Mouse (Mus musculus): Measurements from ENCODE around the gene Rps6kb2. TPM values are rescaled to one million over a fixed set of nuclear protein-coding genes. Genes with fewer than 3 reads are reported as not detected.

Rps6kb2 gene
- polyA plus RNA-seq, 1 experiment from 2014 or later = 51.6 TPM

DNA sequence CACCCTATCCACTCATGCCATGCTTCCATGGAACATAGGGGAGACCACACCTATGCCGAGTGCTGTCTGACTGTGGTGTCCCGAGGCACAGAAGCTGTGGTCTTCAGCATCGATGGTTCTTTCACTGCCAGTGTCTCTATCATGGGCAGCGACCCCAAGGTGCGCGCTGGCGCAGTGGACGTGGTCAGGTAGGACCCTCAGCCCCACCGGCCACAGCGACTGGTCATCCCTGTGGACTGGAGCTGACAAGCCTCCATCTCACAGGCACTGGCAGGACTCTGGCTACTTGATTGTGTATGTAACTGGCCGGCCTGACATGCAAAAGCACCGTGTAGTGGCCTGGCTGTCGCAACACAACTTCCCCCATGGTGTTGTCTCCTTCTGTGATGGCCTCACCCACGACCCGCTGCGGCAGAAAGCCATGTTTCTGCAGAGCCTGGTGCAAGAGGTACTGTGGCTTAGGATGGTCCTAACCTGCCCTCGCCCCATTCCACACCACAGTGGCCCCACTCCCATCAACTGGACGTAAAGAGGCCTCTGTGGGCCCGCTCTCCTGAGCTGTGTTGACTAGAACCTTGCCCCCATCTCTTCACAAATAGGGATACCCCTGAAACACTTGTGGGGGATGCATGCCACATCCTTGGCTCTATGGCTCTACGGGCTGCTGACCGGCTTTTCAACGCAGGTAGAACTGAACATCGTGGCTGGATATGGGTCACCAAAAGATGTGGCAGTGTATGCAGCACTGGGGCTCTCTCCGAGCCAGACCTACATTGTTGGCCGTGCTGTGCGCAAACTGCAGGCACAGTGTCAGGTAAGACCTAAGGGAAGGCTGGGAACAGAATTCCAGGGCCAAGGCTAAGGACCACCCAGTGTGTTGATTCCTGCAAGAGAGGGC, 50.8 kb downstream of the Rps6kb2 start:
- Histone ChIP-seq H3K27ac (ENCODE audit: low read length) (no peak overlapping the region), H3K4me1 (replicated peaks; ENCODE audit: control insufficient read depth, insufficient read depth, low read length) (no peaks in the 10 kb centered on the region), H3K27me3 (ENCODE audit: control insufficient read depth, insufficient read depth, low read depth, low read length) (no peaks in the 10 kb centered on the region), H3K9ac (ENCODE audit: low read length) (no peak overlapping the region), H3K9me3 (ENCODE audit: control insufficient read depth, low read length) (no peaks in the 10 kb centered on the region), H3K4me2 (ENCODE audit: low read depth, low read length) (no peak overlapping the region), H3K4me3 (ENCODE audit: low read length) (no peak overlapping the region), H3K36me3 (ENCODE audit: control insufficient read depth, insufficient read depth, low read length) (peaks cover 15% of the 10 kb centered on the region)
- whole genome bisulfite sequencing = 92% methylated on average over 26 of the region's 26 CpGs
- no peak for ATAC-seq (ENCODE audit: low read depth)

DNA sequence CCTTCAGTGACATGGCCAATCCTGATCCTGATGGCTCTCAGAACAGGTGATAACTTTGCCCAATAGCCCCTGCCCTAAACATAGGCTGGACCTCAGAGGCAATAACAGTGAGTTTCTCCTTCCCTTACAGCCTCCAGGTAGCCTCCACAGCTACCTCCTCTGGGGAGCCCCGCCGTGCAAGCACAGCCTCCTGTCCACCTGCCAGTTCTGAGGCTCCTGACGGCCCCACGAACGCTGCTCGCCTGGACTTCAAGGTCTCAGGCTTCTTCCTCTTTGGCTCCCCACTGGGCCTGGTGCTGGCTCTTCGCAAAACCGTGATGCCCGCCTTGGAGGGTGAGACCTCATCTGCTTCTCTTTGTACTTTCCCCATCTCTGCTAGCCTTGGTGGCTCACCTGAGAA, 54.6 kb downstream of the Rps6kb2 start:
- ATAC-seq (ENCODE audit: low read depth) = no peak
- Histone ChIP-seq H3K27ac (ENCODE audit: low read length) (no peak overlapping the region), H3K9ac (ENCODE audit: low read length) (no peak overlapping the region), H3K36me3 (ENCODE audit: control insufficient read depth, insufficient read depth, low read length) (peaks cover 2% of the 10 kb centered on the region; the same call in 1 of the 2 replicates), H3K4me3 (ENCODE audit: low read length) (no peak overlapping the region), H3K9me3 (ENCODE audit: control insufficient read depth, low read length) (no peaks in the 10 kb centered on the region), H3K27me3 (ENCODE audit: control insufficient read depth, insufficient read depth, low read depth, low read length) (no peaks in the 10 kb centered on the region), H3K4me1 (replicated peaks; ENCODE audit: control insufficient read depth, insufficient read depth, low read length) (no peaks in the 10 kb centered on the region), H3K4me2 (ENCODE audit: low read depth, low read length) (no peak overlapping the region)
- WGBS = 81% methylated on average over 9 of the region's 9 CpGs

GRCm38 (mm10) chr19:4106654-4107053, 56.5 kb downstream of the Rps6kb2 start:
- H3K9ac ChIP-seq (ENCODE audit: low read length) = no peak overlapping the region
- 88% methylated on average over 14 of the region's 14 CpGs for WGBS
- H3K36me3 ChIP-seq (ENCODE audit: control insufficient read depth, insufficient read depth, low read length) = no peaks in the 10 kb centered on the region; the same call in 1 of the 2 replicates
- H3K27ac ChIP-seq (ENCODE audit: low read length) = no peak overlapping the region
- no peaks in the 10 kb centered on the region for H3K9me3 ChIP-seq (ENCODE audit: control insufficient read depth, low read length)
- peaks cover 1% of the 10 kb centered on the region for H3K27me3 ChIP-seq (ENCODE audit: control insufficient read depth, insufficient read depth, low read depth, low read length)
- H3K4me1 ChIP-seq (replicated peaks; ENCODE audit: control insufficient read depth, insufficient read depth, low read length) = no peaks in the 10 kb centered on the region
- H3K4me2 ChIP-seq (ENCODE audit: low read depth, low read length) = no peak overlapping the region
- no peak for ATAC-seq (ENCODE audit: low read depth)
- no peak overlapping the region for H3K4me3 ChIP-seq (ENCODE audit: low read length)

DNA sequence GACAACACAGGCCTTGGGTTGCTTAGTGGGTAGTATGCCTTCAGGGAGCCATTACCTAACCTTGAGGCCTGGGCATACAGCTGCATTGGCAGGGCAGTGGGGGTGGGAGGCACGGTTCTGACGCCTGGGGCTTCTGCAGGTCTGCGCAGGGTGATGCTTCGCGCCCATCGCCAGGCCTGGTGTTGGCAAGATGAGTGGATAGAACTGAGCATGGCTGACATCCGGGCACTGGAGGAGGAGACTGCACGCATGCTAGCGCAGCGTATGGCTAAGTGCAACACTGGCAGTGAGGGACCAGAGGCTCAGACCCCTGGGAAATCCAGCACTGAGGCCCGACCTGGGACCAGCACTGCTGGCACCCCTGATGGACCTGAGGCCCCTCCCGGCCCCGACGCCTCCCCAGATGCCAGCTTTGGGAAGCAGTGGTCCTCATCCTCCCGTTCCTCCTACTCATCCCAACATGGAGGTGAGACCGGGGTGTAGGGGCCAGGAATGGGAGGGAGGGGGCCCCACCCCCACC, 58.4 kb downstream of the Rps6kb2 start:
- WGBS = 87% methylated on average over 16 of the region's 16 CpGs
- H3K9ac ChIP-seq (ENCODE audit: low read length) = no peak overlapping the region
- peaks cover 18% of the 10 kb centered on the region for H3K27me3 ChIP-seq (ENCODE audit: control insufficient read depth, insufficient read depth, low read depth, low read length)
- H3K4me3 ChIP-seq (ENCODE audit: low read length) = no peak overlapping the region
- no peak overlapping the region for H3K4me2 ChIP-seq (ENCODE audit: low read depth, low read length)
- no peak for ATAC-seq (ENCODE audit: low read depth)
- H3K4me1 ChIP-seq (replicated peaks; ENCODE audit: control insufficient read depth, insufficient read depth, low read length) = peaks cover 15% of the 10 kb centered on the region
- no peaks in the 10 kb centered on the region for H3K36me3 ChIP-seq (ENCODE audit: control insufficient read depth, insufficient read depth, low read length)
- no peaks in the 10 kb centered on the region for H3K9me3 ChIP-seq (ENCODE audit: control insufficient read depth, low read length)
- no peak overlapping the region for H3K27ac ChIP-seq (ENCODE audit: low read length)

Other genes starting within 250 kb of the Rps6kb2 start
- 5.4 and 5.9 TPM in 2 replicates for gene Aldh3b1, start 233.5 kb downstream of the Rps6kb2 start, polyA plus RNA-seq (2015; fragmentation: Nextera tagmentation; extraction: Ambion mirVana)
- gene Unc93b1, start 228.2 kb downstream of the Rps6kb2 start, polyA plus RNA-seq (2015; fragmentation: Nextera tagmentation; extraction: Ambion mirVana) = 21.7 and 21.9 TPM in 2 replicates
- 0.18 and 0.24 TPM in 2 replicates for gene Aldh3b3, start 204.7 kb downstream of the Rps6kb2 start, polyA plus RNA-seq (2015; fragmentation: Nextera tagmentation; extraction: Ambion mirVana)
- gene Aldh3b2, start 191.0 kb downstream of the Rps6kb2 start, polyA plus RNA-seq (2015; fragmentation: Nextera tagmentation; extraction: Ambion mirVana) = 1.8 and 2.0 TPM in 2 replicates
- 11.9 and 13.3 TPM in 2 replicates for gene Acy3, start 176.8 kb downstream of the Rps6kb2 start, polyA plus RNA-seq (2015; fragmentation: Nextera tagmentation; extraction: Ambion mirVana)
- 0.11 TPM in 1 of 2 replicates, not detected in the other for gene Tbx10, start 170.6 kb downstream of the Rps6kb2 start, polyA plus RNA-seq (2015; fragmentation: Nextera tagmentation; extraction: Ambion mirVana)
- 21.8 and 22.0 TPM in 2 replicates for gene Nudt8, start 162.8 kb downstream of the Rps6kb2 start, polyA plus RNA-seq (2015; fragmentation: Nextera tagmentation; extraction: Ambion mirVana)
- 2.4 and 2.5 TPM in 2 replicates for gene Gm49405, start 162.7 kb downstream of the Rps6kb2 start, polyA plus RNA-seq (2015; fragmentation: Nextera tagmentation; extraction: Ambion mirVana)
- gene Doc2g, start 160.0 kb downstream of the Rps6kb2 start, polyA plus RNA-seq (2015; fragmentation: Nextera tagmentation; extraction: Ambion mirVana) = 3.8 and 3.9 TPM in 2 replicates
- 177 and 184 TPM in 2 replicates for gene Ndufv1, start 150.5 kb downstream of the Rps6kb2 start, polyA plus RNA-seq (2015; fragmentation: Nextera tagmentation; extraction: Ambion mirVana)
- gene Gstp1, start 125.4 kb downstream of the Rps6kb2 start, polyA plus RNA-seq (2015; fragmentation: Nextera tagmentation; extraction: Ambion mirVana) = 432 and 433 TPM in 2 replicates
- gene Gstp2, start 117.3 kb downstream of the Rps6kb2 start, polyA plus RNA-seq (2015; fragmentation: Nextera tagmentation; extraction: Ambion mirVana) = 3.5 and 5.0 TPM in 2 replicates
- 0.85 and 1.9 TPM in 2 replicates for gene Gstp3, start 103.8 kb downstream of the Rps6kb2 start, polyA plus RNA-seq (2015; fragmentation: Nextera tagmentation; extraction: Ambion mirVana)
- not detected in 2 replicates for gene Cabp2, start 81.8 kb downstream of the Rps6kb2 start, polyA plus RNA-seq (2015; fragmentation: Nextera tagmentation; extraction: Ambion mirVana)
- 111 and 128 TPM in 2 replicates for gene Cdk2ap2, start 66.2 kb downstream of the Rps6kb2 start, polyA plus RNA-seq (2015; fragmentation: Nextera tagmentation; extraction: Ambion mirVana)
- gene Pitpnm1, start 63.4 kb downstream of the Rps6kb2 start, polyA plus RNA-seq (2015; fragmentation: Nextera tagmentation; extraction: Ambion mirVana) = 12.6 and 14.4 TPM in 2 replicates
- gene Aip, start 37.5 kb downstream of the Rps6kb2 start, polyA plus RNA-seq (2015; fragmentation: Nextera tagmentation; extraction: Ambion mirVana) = 102 TPM in 2 replicates
- not detected in 2 replicates for gene Gpr152, start 23.6 kb downstream of the Rps6kb2 start, polyA plus RNA-seq (2015; fragmentation: Nextera tagmentation; extraction: Ambion mirVana)
- 0.16 TPM in 1 of 2 replicates, not detected in the other for gene Cabp4, start 19.3 kb downstream of the Rps6kb2 start, polyA plus RNA-seq (2015; fragmentation: Nextera tagmentation; extraction: Ambion mirVana)
- gene Coro1b, start 14.7 kb downstream of the Rps6kb2 start, polyA plus RNA-seq (2015; fragmentation: Nextera tagmentation; extraction: Ambion mirVana) = 174 and 184 TPM in 2 replicates
- gene Ptprcap, start 9.8 kb downstream of the Rps6kb2 start, polyA plus RNA-seq (2015; fragmentation: Nextera tagmentation; extraction: Ambion mirVana) = 4.6 and 14.2 TPM in 2 replicates
- gene Carns1, start 12.1 kb upstream of the Rps6kb2 start, polyA plus RNA-seq (2015; fragmentation: Nextera tagmentation; extraction: Ambion mirVana) = 2.5 and 3.2 TPM in 2 replicates
- gene Tbc1d10c, start 27.9 kb upstream of the Rps6kb2 start, polyA plus RNA-seq (2015; fragmentation: Nextera tagmentation; extraction: Ambion mirVana) = 4.0 and 7.0 TPM in 2 replicates
- gene Ppp1ca, start 28.7 kb upstream of the Rps6kb2 start, polyA plus RNA-seq (2015; fragmentation: Nextera tagmentation; extraction: Ambion mirVana) = 911 and 931 TPM in 2 replicates
- 30.5 and 33.6 TPM in 2 replicates for gene Rad9a, start 38.3 kb upstream of the Rps6kb2 start, polyA plus RNA-seq (2015; fragmentation: Nextera tagmentation; extraction: Ambion mirVana)
- gene Clcf1, start 50.9 kb upstream of the Rps6kb2 start, polyA plus RNA-seq (2015; fragmentation: Nextera tagmentation; extraction: Ambion mirVana) = 4.8 and 6.1 TPM in 2 replicates
- gene AC109138.7, start 51.0 kb upstream of the Rps6kb2 start, polyA plus RNA-seq (2015; fragmentation: Nextera tagmentation; extraction: Ambion mirVana) = not detected in 2 replicates
- 32.6 and 38.0 TPM in 2 replicates for gene Pold4, start 68.5 kb upstream of the Rps6kb2 start, polyA plus RNA-seq (2015; fragmentation: Nextera tagmentation; extraction: Ambion mirVana)
- 20.0 and 21.5 TPM in 2 replicates for gene Ssh3, start 105.8 kb upstream of the Rps6kb2 start, polyA plus RNA-seq (2015; fragmentation: Nextera tagmentation; extraction: Ambion mirVana)
- 3.5 and 5.2 TPM in 2 replicates for gene Ankrd13d, start 119.8 kb upstream of the Rps6kb2 start, polyA plus RNA-seq (2015; fragmentation: Nextera tagmentation; extraction: Ambion mirVana)
- 13.7 and 15.0 TPM in 2 replicates for gene Grk2, start 142.9 kb upstream of the Rps6kb2 start, polyA plus RNA-seq (2015; fragmentation: Nextera tagmentation; extraction: Ambion mirVana)
- 35.1 and 42.9 TPM in 2 replicates for gene Kdm2a, start 234.9 kb upstream of the Rps6kb2 start, polyA plus RNA-seq (2015; fragmentation: Nextera tagmentation; extraction: Ambion mirVana)

Measured in lung, embryonic 16.5 days (tissue).